Mouse (Mus musculus): ENCODE results near the gene Gmnn. TPM values are rescaled to one million over a fixed set of nuclear protein-coding genes. Genes with fewer than 3 reads are reported as not detected.

The Gmnn gene
- polyA plus RNA-seq, 1 experiment from 2014 or later = 107 TPM

- 81% methylated on average over 12 of the region's 12 CpGs for WGBS
Measured at GRCm38 (mm10) chr13:24757820-24758564, 3.7 kb downstream of the Gmnn start.

DNA sequence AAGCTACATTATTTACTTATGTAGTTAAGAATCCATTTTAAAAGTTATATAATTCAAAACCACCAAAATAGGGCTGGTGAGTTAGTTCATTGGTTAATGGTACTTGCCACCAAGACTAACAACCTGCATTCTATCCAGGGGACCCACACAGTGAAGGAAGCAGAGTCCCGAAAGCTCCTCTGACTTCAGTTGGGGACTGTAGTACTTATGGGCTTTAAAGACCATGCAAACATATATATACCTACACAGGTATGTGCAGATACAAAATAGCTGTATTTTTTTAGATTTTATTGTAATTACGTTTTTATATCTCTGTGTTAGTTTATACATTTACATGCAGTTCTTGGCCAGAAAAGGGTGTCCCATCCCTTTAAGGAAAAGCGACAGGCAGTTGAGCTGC lies 5.0 kb downstream of the Gmnn start:
- Histone ChIP-seq H3K9ac (replicated peaks; ENCODE audit: low read depth, low read length) (no peak overlapping the region), H3K27ac (ENCODE audit: low read length) (no peak overlapping the region), H3K4me1 (ENCODE audit: control insufficient read depth, insufficient read depth, low read length) (peaks cover 8% of the 10 kb centered on the region; the same call in 1 of the 2 replicates), H3K4me3 (ENCODE audit: low read depth, low read length) (no peak overlapping the region), H3K9me3 (ENCODE audit: control insufficient read depth, low read depth, low read length) (no peaks in the 10 kb centered on the region), H3K4me2 (replicated peaks; ENCODE audit: low read depth, low read length) (no peak overlapping the region), H3K27me3 (ENCODE audit: control insufficient read depth, insufficient read depth, low read length) (no peaks in the 10 kb centered on the region), H3K36me3 (ENCODE audit: control insufficient read depth, insufficient read depth, low read length) (peaks cover 19% of the 10 kb centered on the region; the same call in 1 of the 2 replicates)
- no peak for ATAC-seq (ENCODE audit: insufficient number of reproducible peaks, insufficient read depth, low FRiP score, low read depth)
- WGBS = 95% methylated on average over 3 of the region's 3 CpGs

More at GRCm38 (mm10) chr13:24757820-24758564, 3.7 kb downstream of the Gmnn start:
- Histone ChIP-seq H3K4me1 (ENCODE audit: control insufficient read depth, insufficient read depth, low read length) (peaks cover 8% of the 10 kb centered on the region; the same call in 1 of the 2 replicates), H3K27ac (ENCODE audit: low read length) (no peak overlapping the region), H3K9me3 (ENCODE audit: control insufficient read depth, low read depth, low read length) (no peaks in the 10 kb centered on the region), H3K4me2 (replicated peaks; ENCODE audit: low read depth, low read length) (no peak overlapping the region), H3K27me3 (ENCODE audit: control insufficient read depth, insufficient read depth, low read length) (no peaks in the 10 kb centered on the region), H3K9ac (replicated peaks; ENCODE audit: low read depth, low read length) (no peak overlapping the region), H3K36me3 (ENCODE audit: control insufficient read depth, insufficient read depth, low read length) (peaks cover 16% of the 10 kb centered on the region; the same call in 1 of the 2 replicates), H3K4me3 (ENCODE audit: low read depth, low read length) (no peak overlapping the region)
- no peak for ATAC-seq (ENCODE audit: insufficient number of reproducible peaks, insufficient read depth, low FRiP score, low read depth)

GRCm38 (mm10) chr13:24751396-24751795 lies 10.3 kb downstream of the Gmnn start:
- peaks cover 24% of the 10 kb centered on the region for H3K36me3 ChIP-seq (ENCODE audit: control insufficient read depth, insufficient read depth, low read length)
- H3K4me2 ChIP-seq (replicated peaks; ENCODE audit: low read depth, low read length) = no peak overlapping the region
- 84% methylated on average over 8 of the region's 8 CpGs for WGBS
- no peaks in the 10 kb centered on the region for H3K9me3 ChIP-seq (ENCODE audit: control insufficient read depth, low read depth, low read length)
- H3K4me1 ChIP-seq (ENCODE audit: control insufficient read depth, insufficient read depth, low read length) = no peaks in the 10 kb centered on the region
- ATAC-seq (ENCODE audit: insufficient number of reproducible peaks, insufficient read depth, low FRiP score, low read depth) = no peak
- no peak overlapping the region for H3K4me3 ChIP-seq (ENCODE audit: low read depth, low read length)
- no peak overlapping the region for H3K9ac ChIP-seq (replicated peaks; ENCODE audit: low read depth, low read length)
- no peak overlapping the region for H3K27ac ChIP-seq (ENCODE audit: low read length)
- no peaks in the 10 kb centered on the region for H3K27me3 ChIP-seq (ENCODE audit: control insufficient read depth, insufficient read depth, low read length)

DNA sequence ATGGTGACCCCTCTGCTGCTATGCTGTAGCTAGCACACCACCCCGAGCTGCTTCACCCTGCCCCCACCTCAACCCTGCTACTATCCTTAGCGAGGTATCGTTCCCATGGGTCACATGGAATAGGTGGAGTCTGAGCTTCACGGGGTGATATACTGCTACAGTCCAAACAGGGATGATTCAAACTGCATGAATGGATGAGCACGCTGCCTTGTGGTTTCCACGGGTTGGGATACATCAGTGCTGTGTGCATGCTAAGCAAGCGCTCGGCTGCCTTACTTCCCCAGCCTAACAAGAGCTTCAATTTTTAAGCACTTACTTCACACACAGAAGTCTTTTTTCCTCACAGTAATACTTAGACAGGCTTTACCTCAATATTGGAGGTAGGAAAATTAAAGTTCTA lies 10.9 kb downstream of the Gmnn start:
- Histone ChIP-seq H3K4me1 (ENCODE audit: control insufficient read depth, insufficient read depth, low read length) (no peaks in the 10 kb centered on the region), H3K4me2 (replicated peaks; ENCODE audit: low read depth, low read length) (no peak overlapping the region), H3K27ac (ENCODE audit: low read length) (no peak overlapping the region), H3K4me3 (ENCODE audit: low read depth, low read length) (no peak overlapping the region), H3K27me3 (ENCODE audit: control insufficient read depth, insufficient read depth, low read length) (no peaks in the 10 kb centered on the region), H3K36me3 (ENCODE audit: control insufficient read depth, insufficient read depth, low read length) (peaks cover 24% of the 10 kb centered on the region), H3K9ac (replicated peaks; ENCODE audit: low read depth, low read length) (no peak overlapping the region), H3K9me3 (ENCODE audit: control insufficient read depth, low read depth, low read length) (no peaks in the 10 kb centered on the region)
- no peak for ATAC-seq (ENCODE audit: insufficient number of reproducible peaks, insufficient read depth, low FRiP score, low read depth)
- WGBS = 88% methylated on average over 8 of the region's 8 CpGs

- Histone ChIP-seq H3K4me3 (ENCODE audit: low read depth, low read length) (no peak overlapping the region), H3K9ac (replicated peaks; ENCODE audit: low read depth, low read length) (no peak overlapping the region), H3K36me3 (ENCODE audit: control insufficient read depth, insufficient read depth, low read length) (peaks cover 20% of the 10 kb centered on the region), H3K27me3 (ENCODE audit: control insufficient read depth, insufficient read depth, low read length) (no peaks in the 10 kb centered on the region), H3K4me2 (replicated peaks; ENCODE audit: low read depth, low read length) (no peak overlapping the region), H3K9me3 (ENCODE audit: control insufficient read depth, low read depth, low read length) (no peaks in the 10 kb centered on the region), H3K4me1 (ENCODE audit: control insufficient read depth, insufficient read depth, low read length) (no peaks in the 10 kb centered on the region), H3K27ac (ENCODE audit: low read length) (no peak overlapping the region)
- 64% methylated on average over 3 of the region's 3 CpGs for WGBS
- no peak for ATAC-seq (ENCODE audit: insufficient number of reproducible peaks, insufficient read depth, low FRiP score, low read depth)
Measured at GRCm38 (mm10) chr13:24747823-24748222, 13.9 kb downstream of the Gmnn start.

DNA sequence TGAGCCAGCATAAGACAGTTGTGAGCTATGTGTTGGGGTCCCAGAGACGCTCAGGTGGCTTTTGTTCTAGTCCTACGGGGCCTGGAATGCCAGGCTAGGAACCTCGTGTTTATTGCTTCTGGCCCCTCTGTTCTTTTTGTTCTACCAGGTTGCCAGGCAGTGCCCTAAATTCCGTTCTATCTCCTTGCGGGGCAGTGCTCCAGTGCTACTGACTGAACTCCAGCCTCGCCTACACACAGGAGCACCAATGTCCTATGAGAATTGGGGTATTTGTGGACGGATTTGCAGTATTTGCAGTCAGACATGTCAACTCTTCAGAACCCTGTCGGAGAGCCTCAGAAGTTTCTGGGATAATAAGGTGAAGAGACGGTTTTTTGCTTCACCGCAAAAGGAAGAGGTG lies 20.7 kb downstream of the Gmnn start, which contains the start of gene Armh2:
Gene Armh2 (plus strand): TSS at position 205 of the 400 bp plus-strand sequence.
- H3K4me3 ChIP-seq (ENCODE audit: low read depth, low read length) = no peak within 1 kb of the TSS
- no peaks in the 10 kb centered on the region for H3K36me3 ChIP-seq (ENCODE audit: control insufficient read depth, insufficient read depth, low read length)
- H3K27me3 ChIP-seq (ENCODE audit: control insufficient read depth, insufficient read depth, low read length) = no peaks in the 10 kb centered on the region
- 87% methylated on average over 10 of the region's 10 CpGs for WGBS
- H3K9ac ChIP-seq (replicated peaks; ENCODE audit: low read depth, low read length) = no peak within 1 kb of the TSS
- ATAC-seq (ENCODE audit: insufficient number of reproducible peaks, insufficient read depth, low FRiP score, low read depth) = no peak
- H3K9me3 ChIP-seq (ENCODE audit: control insufficient read depth, low read depth, low read length) = no peaks in the 10 kb centered on the region
- H3K4me1 ChIP-seq (ENCODE audit: control insufficient read depth, insufficient read depth, low read length) = no peaks in the 10 kb centered on the region
- H3K27ac ChIP-seq (ENCODE audit: low read length) = no peak within 1 kb of the TSS
- no peak within 1 kb of the TSS for H3K4me2 ChIP-seq (replicated peaks; ENCODE audit: low read depth, low read length)

- Histone ChIP-seq H3K9ac (replicated peaks; ENCODE audit: low read depth, low read length) (no peak overlapping the region), H3K4me3 (ENCODE audit: low read depth, low read length) (no peak overlapping the region), H3K36me3 (ENCODE audit: control insufficient read depth, insufficient read depth, low read length) (no peaks in the 10 kb centered on the region), H3K27me3 (ENCODE audit: control insufficient read depth, insufficient read depth, low read length) (no peaks in the 10 kb centered on the region), H3K4me2 (replicated peaks; ENCODE audit: low read depth, low read length) (no peak overlapping the region), H3K27ac (ENCODE audit: low read length) (no peak overlapping the region), H3K9me3 (ENCODE audit: control insufficient read depth, low read depth, low read length) (no peaks in the 10 kb centered on the region), H3K4me1 (ENCODE audit: control insufficient read depth, insufficient read depth, low read length) (no peaks in the 10 kb centered on the region)
- ATAC-seq (ENCODE audit: insufficient number of reproducible peaks, insufficient read depth, low FRiP score, low read depth) = no peak
- WGBS = 57% methylated on average over 6 of the region's 6 CpGs
Measured at GRCm38 (mm10) chr13:24735608-24736131, 26.1 kb downstream of the Gmnn start.

GRCm38 (mm10) chr13:24734502-24734901 lies 27.2 kb downstream of the Gmnn start:
- Histone ChIP-seq H3K27me3 (ENCODE audit: control insufficient read depth, insufficient read depth, low read length) (no peaks in the 10 kb centered on the region), H3K9ac (replicated peaks; ENCODE audit: low read depth, low read length) (no peak overlapping the region), H3K36me3 (ENCODE audit: control insufficient read depth, insufficient read depth, low read length) (no peaks in the 10 kb centered on the region), H3K4me2 (replicated peaks; ENCODE audit: low read depth, low read length) (no peak overlapping the region), H3K27ac (ENCODE audit: low read length) (no peak overlapping the region), H3K4me1 (ENCODE audit: control insufficient read depth, insufficient read depth, low read length) (no peaks in the 10 kb centered on the region), H3K9me3 (ENCODE audit: control insufficient read depth, low read depth, low read length) (no peaks in the 10 kb centered on the region), H3K4me3 (ENCODE audit: low read depth, low read length) (no peak overlapping the region)
- no peak for ATAC-seq (ENCODE audit: insufficient number of reproducible peaks, insufficient read depth, low FRiP score, low read depth)
- WGBS = 83% methylated on average over 5 of the region's 5 CpGs

All from stomach, embryonic 14.5 days (tissue).